Mouse (Mus musculus) heart, embryonic 16.5 days (tissue): ENCODE measurements at regions not wholly inside any gene's neighbourhood (a gene's known extent, or its start where the extent isn't known, plus 50 kb on each side); places are given as distances from the start of the nearest gene placed in this dataset.

ENCODE experiments used
- ATAC-seq: fragments of 200-750 bp; cut with Nextera tagmentation; replicated peaks from 2 replicates; pipeline ENCODE4 v1.8.0; 2017; ENCODE audit warnings: moderate number of reproducible peaks; ENCODE audit not compliant: insufficient read depth, low FRiP score; ENCODE audit errors: extremely low read depth
- H3K27ac ChIP-seq: fragments of 300-500 bp; sonication (generic); 2 replicates; pipeline ENCODE4 v1.5.1; 2014; ENCODE audit warnings: mild to moderate bottlenecking, low read length, control low read depth, moderate library complexity
- H3K27me3 ChIP-seq: fragments of 300-500 bp; sonication (generic); 2 replicates; pipeline ENCODE4 v1.6.1; 2014; ENCODE audit warnings: low read length, mixed read lengths; ENCODE audit not compliant: control insufficient read depth, insufficient read depth
- H3K36me3 ChIP-seq: fragments of 300-500 bp; sonication (generic); 2 replicates; pipeline ENCODE4 v1.6.1; 2014; ENCODE audit not compliant: control insufficient read depth, insufficient read depth
- H3K4me1 ChIP-seq: fragments of 300-500 bp; sonication (generic); 2 replicates; pipeline ENCODE4 v1.6.1; 2014; ENCODE audit warnings: low read length, mixed read lengths; ENCODE audit not compliant: control insufficient read depth, insufficient read depth
- H3K4me2 ChIP-seq: fragments of 300-500 bp; sonication (generic); 2 replicates; pipeline ENCODE4 v1.6.1; 2014; ENCODE audit warnings: low read depth, mild to moderate bottlenecking, control low read depth, low read length
- H3K4me3 ChIP-seq: fragments of 300-500 bp; sonication (generic); 2 replicates; pipeline ENCODE4 v1.5.1; 2014; ENCODE audit warnings: mild to moderate bottlenecking, control low read depth, low read length
- H3K9ac ChIP-seq: fragments of 300-500 bp; sonication (generic); 2 replicates; pipeline ENCODE4 v1.6.1; 2014; ENCODE audit warnings: low read length, control low read depth
- H3K9me3 ChIP-seq: fragments of 300-500 bp; sonication (generic); replicated peaks from 2 replicates; pipeline ENCODE4 v1.6.1; 2016; ENCODE audit warnings: low read length; ENCODE audit not compliant: control insufficient read depth
- WGBS: fragments of 180-500 bp; shearing (Covaris S2); extraction: QIAGEN DNeasy Blood & Tissue Kit; methylation state at CpG from one replicate; pipeline ENCODE4 v1.1.7; 2014; 5-methylcytosine and 5-hydroxymethylcytosine counted together

- ATAC-seq: no peak
- Histone ChIP-seq H3K27me3 (peaks cover 2% of the 10 kb centered on the region; the same call in 1 of the 2 replicates), H3K4me2 (no peak overlapping the region), H3K27ac (no peak overlapping the region), H3K36me3 (no peaks in the 10 kb centered on the region), H3K4me1 (no peaks in the 10 kb centered on the region), H3K9ac (no peak overlapping the region), H3K4me3 (no peak overlapping the region), H3K9me3 (no peaks in the 10 kb centered on the region)
- WGBS: 57% methylated on average over 7 of the region's 7 CpGs
Observed at GRCm38 (mm10) chr12:107852921-107853320, 150.5 kb downstream of the Bcl11b start.

- H3K27ac ChIP-seq: no peak overlapping the region
- no peaks in the 10 kb centered on the region for H3K9me3 ChIP-seq
- 65% methylated on average over 4 of the region's 4 CpGs for WGBS
- H3K36me3 ChIP-seq: no peaks in the 10 kb centered on the region
- no peak for ATAC-seq
- no peak overlapping the region for H3K9ac ChIP-seq
- H3K4me2 ChIP-seq: no peak overlapping the region
- no peaks in the 10 kb centered on the region for H3K4me1 ChIP-seq
- peaks cover 2% of the 10 kb centered on the region; the same call in 1 of the 2 replicates for H3K27me3 ChIP-seq
- no peak overlapping the region for H3K4me3 ChIP-seq
Observed at GRCm38 (mm10) chr12:107855547-107855946, 147.9 kb downstream of the Bcl11b start.

GRCm38 (mm10) chr12:107856421-107857043, 146.9 kb downstream of the Bcl11b start:
- Histone ChIP-seq H3K27me3 (peaks cover under 1% of the 10 kb centered on the region; the same call in 1 of the 2 replicates), H3K9ac (no peak overlapping the region), H3K9me3 (no peaks in the 10 kb centered on the region), H3K27ac (no peak overlapping the region), H3K4me2 (no peak overlapping the region), H3K4me3 (no peak overlapping the region), H3K36me3 (no peaks in the 10 kb centered on the region), H3K4me1 (no peaks in the 10 kb centered on the region)
- ATAC-seq: no peak
- 67% methylated on average over 6 of the region's 6 CpGs for WGBS

GRCm38 (mm10) chr12:107858536-107859280, 144.7 kb downstream of the Bcl11b start:
- Histone ChIP-seq H3K36me3 (no peaks in the 10 kb centered on the region), H3K4me2 (no peak overlapping the region), H3K9me3 (no peaks in the 10 kb centered on the region), H3K27me3 (no peaks in the 10 kb centered on the region), H3K9ac (no peak overlapping the region), H3K27ac (no peak overlapping the region), H3K4me1 (no peaks in the 10 kb centered on the region), H3K4me3 (no peak overlapping the region)
- WGBS: 65% methylated on average over 10 of the region's 10 CpGs
- ATAC-seq: no peak

- 25% methylated on average over 8 of the region's 8 CpGs for WGBS
Observed at GRCm38 (mm10) chr12:107859750-107860149, 143.7 kb downstream of the Bcl11b start.

GRCm38 (mm10) chr12:107860358-107860757, 143.0 kb downstream of the Bcl11b start:
- ATAC-seq: no peak

More at GRCm38 (mm10) chr12:107859750-107860149, 143.7 kb downstream of the Bcl11b start:
- ATAC-seq: no peak
- Histone ChIP-seq H3K4me1 (no peaks in the 10 kb centered on the region), H3K36me3 (no peaks in the 10 kb centered on the region), H3K9ac (no peak overlapping the region), H3K27me3 (no peaks in the 10 kb centered on the region), H3K4me2 (no peak overlapping the region), H3K9me3 (no peaks in the 10 kb centered on the region), H3K27ac (no peak overlapping the region), H3K4me3 (no peak overlapping the region)

More at GRCm38 (mm10) chr12:107860358-107860757, 143.0 kb downstream of the Bcl11b start:
- no peak overlapping the region for H3K9ac ChIP-seq
- no peak overlapping the region for H3K27ac ChIP-seq
- WGBS: 70% methylated on average over 6 of the region's 6 CpGs
- H3K4me1 ChIP-seq: no peaks in the 10 kb centered on the region
- no peak overlapping the region for H3K4me3 ChIP-seq
- no peaks in the 10 kb centered on the region for H3K27me3 ChIP-seq
- no peak overlapping the region for H3K4me2 ChIP-seq
- no peaks in the 10 kb centered on the region for H3K36me3 ChIP-seq
- no peaks in the 10 kb centered on the region for H3K9me3 ChIP-seq
